Mouse (Mus musculus) CH12.LX (cell line): ENCODE measurements around the gene Nutm1. TPM values are rescaled to one million over a fixed set of nuclear protein-coding genes. Genes with fewer than 3 reads are reported as not detected.

Source experiments
- DNase-seq: peaks from one replicate; pipeline ENCODE4 v3.0.0-alpha.2; 2013; ENCODE audit errors: extremely low read depth
- H3K27ac ChIP-seq: 2 replicates; pipeline ENCODE4 v1.5.1; 2012; ENCODE audit warnings: low read depth, mild to moderate bottlenecking, control low read depth, moderate library complexity; ENCODE audit not compliant: insufficient read depth
- H3K27me3 ChIP-seq: replicated peaks from 2 replicates; pipeline ENCODE3; 2012; ENCODE audit warnings: inconsistent platforms
- H3K36me3 ChIP-seq, 2 experiments: replicated peaks in 1 of 2; 2 replicates each; pipeline versions ENCODE3 to v1.6.1; 2012; ENCODE audit warnings: inconsistent platforms in 1 of 2, low read length in 1 of 2, mild to moderate bottlenecking in 1 of 2, mixed read lengths in 1 of 2, moderate library complexity in 1 of 2; ENCODE audit not compliant: control insufficient read depth in 1 of 2, insufficient read depth in 1 of 2
- H3K4me1 ChIP-seq, 2 experiments: 2 replicates each; pipeline ENCODE4 v1.6.1; 2012; ENCODE audit warnings: inconsistent platforms in 1 of 2, moderate library complexity in 1 of 2; ENCODE audit not compliant: insufficient read depth in 2 of 2, control insufficient read depth in 1 of 2
- H3K4me2 ChIP-seq: 2 replicates; pipeline ENCODE4 v1.6.1; 2012; ENCODE audit warnings: low read depth, mild to moderate bottlenecking, control low read depth; ENCODE audit not compliant: poor library complexity, insufficient read depth, severe bottlenecking
- H3K4me3 ChIP-seq, 3 experiments: fragments of 150-350 bp in 1 of 3; sonication (generic) in 1 of 3; replicated peaks in 1 of 3; 2 replicates each; pipeline versions ENCODE3 to v1.5.1; 2011 to 2012; ENCODE audit warnings: low read depth in 2 of 3, low read length in 2 of 3, mild to moderate bottlenecking in 2 of 3, moderate library complexity in 2 of 3, control low read depth in 1 of 3, improper control_type of control experiment in 1 of 3, inconsistent platforms in 1 of 3, mixed read lengths in 1 of 3; ENCODE audit not compliant: poor library complexity in 1 of 3
- H3K79me2 ChIP-seq: replicated peaks from 2 replicates; pipeline ENCODE4 v1.6.1; 2012; ENCODE audit warnings: mild to moderate bottlenecking, moderate library complexity; ENCODE audit not compliant: control insufficient read depth, poor library complexity, insufficient read depth, severe bottlenecking; ENCODE audit errors: extremely low read depth
- H3K9ac ChIP-seq: 2 replicates; pipeline ENCODE4 v1.6.1; 2012; ENCODE audit warnings: low read depth, mild to moderate bottlenecking, control low read depth, moderate library complexity; ENCODE audit not compliant: insufficient read depth
- H3K9me3 ChIP-seq: replicated peaks from 2 replicates; pipeline ENCODE3; 2012; ENCODE audit warnings: low read length, inconsistent platforms, mixed read lengths
- BHLHE40 ChIP-seq: IDR thresholded peaks from 2 replicates; pipeline ENCODE4 v1.6.1; 2011; ENCODE audit warnings: mild to moderate bottlenecking, low read depth, low read length, improper control_type of control experiment
- CHD1 ChIP-seq: IDR thresholded peaks from 2 replicates; pipeline ENCODE4 v1.6.1; 2012; ENCODE audit warnings: low read depth, low read length, improper control_type of control experiment, inconsistent platforms
- CHD2 ChIP-seq: IDR thresholded peaks from 2 replicates; pipeline ENCODE4 v1.6.1; 2011; ENCODE audit warnings: low read length, improper control_type of control experiment
- CTCF ChIP-seq, 2 experiments: IDR thresholded peaks in 1 of 2; conservative IDR thresholded peaks in 1 of 2; 2 replicates each; pipeline ENCODE4 v1.5.1; 2011 to 2012; ENCODE audit warnings: low read depth in 2 of 2, low read length in 2 of 2, improper control_type of control experiment in 1 of 2, inconsistent platforms in 1 of 2, mild to moderate bottlenecking in 1 of 2, moderate library complexity in 1 of 2
- E2F4 ChIP-seq: IDR thresholded peaks from 2 replicates; pipeline ENCODE4 v1.6.1; 2011; ENCODE audit warnings: low read depth, low read length, improper control_type of control experiment; ENCODE audit not compliant: insufficient replicate concordance
- ELF1 ChIP-seq: IDR thresholded peaks from 2 replicates; pipeline ENCODE4 v1.6.1; 2014; ENCODE audit warnings: low read depth, mild to moderate bottlenecking, inconsistent platforms, low read length, improper control_type of control experiment
- ETS1 ChIP-seq: conservative IDR thresholded peaks from 2 replicates; pipeline ENCODE4 v1.6.1; 2012; ENCODE audit warnings: low read depth, mild to moderate bottlenecking, inconsistent platforms, low read length, improper control_type of control experiment, moderate library complexity
- IRF4 ChIP-seq: IDR thresholded peaks from 2 replicates; pipeline ENCODE4 v1.6.1; 2014; ENCODE audit warnings: low read depth, mild to moderate bottlenecking, inconsistent platforms, low read length, improper control_type of control experiment
- JUN ChIP-seq: IDR thresholded peaks from 2 replicates; pipeline ENCODE4 v1.6.1; 2011; ENCODE audit warnings: low read depth, mild to moderate bottlenecking, low read length, improper control_type of control experiment, moderate library complexity; ENCODE audit not compliant: insufficient read depth
- JUND ChIP-seq: conservative IDR thresholded peaks from 2 replicates; pipeline ENCODE4 v1.6.1; 2011; ENCODE audit warnings: low read depth, low read length, improper control_type of control experiment
- KAT2A ChIP-seq: IDR thresholded peaks from 2 replicates; pipeline ENCODE4 v1.6.1; 2012; ENCODE audit warnings: low read length, improper control_type of control experiment, inconsistent platforms; ENCODE audit not compliant: insufficient replicate concordance
- MAFK ChIP-seq: IDR thresholded peaks from 2 replicates; pipeline ENCODE4 v1.6.1; 2011; ENCODE audit warnings: low read length, improper control_type of control experiment; ENCODE audit not compliant: insufficient replicate concordance
- MAX ChIP-seq: IDR thresholded peaks from 2 replicates; pipeline ENCODE4 v1.6.1; 2011; ENCODE audit warnings: low read length, improper control_type of control experiment
- MAZ ChIP-seq: IDR thresholded peaks from 2 replicates; pipeline ENCODE4 v1.6.1; 2012; ENCODE audit warnings: low read depth, mild to moderate bottlenecking, inconsistent platforms, low read length, improper control_type of control experiment, moderate library complexity
- MEF2A ChIP-seq: IDR thresholded peaks from 2 replicates; pipeline ENCODE4 v1.6.1; 2014; ENCODE audit warnings: low read depth, mild to moderate bottlenecking, inconsistent platforms, low read length, improper control_type of control experiment, borderline replicate concordance
- MXI1 ChIP-seq: IDR thresholded peaks from 2 replicates; pipeline ENCODE4 v1.6.1; 2011; ENCODE audit warnings: mild to moderate bottlenecking, low read depth, low read length, improper control_type of control experiment
- MYC ChIP-seq: IDR thresholded peaks from 2 replicates; pipeline ENCODE4 v1.6.1; 2011; ENCODE audit warnings: low read depth, mild to moderate bottlenecking, improper control_type of control experiment, low read length
- NELFE ChIP-seq: IDR thresholded peaks from 2 replicates; pipeline ENCODE4 v1.6.1; 2011; ENCODE audit warnings: low read depth, low read length, improper control_type of control experiment
- NRF1 ChIP-seq: IDR thresholded peaks from 2 replicates; pipeline ENCODE4 v1.6.1; 2014; ENCODE audit warnings: low read depth, mild to moderate bottlenecking, inconsistent platforms, low read length, improper control_type of control experiment, moderate library complexity
- RAD21 ChIP-seq: IDR thresholded peaks from 2 replicates; pipeline ENCODE4 v1.6.1; 2011; ENCODE audit warnings: low read depth, mild to moderate bottlenecking, low read length, improper control_type of control experiment, moderate library complexity
- TBP ChIP-seq: conservative IDR thresholded peaks from 2 replicates; pipeline ENCODE4 v1.6.1; 2011; ENCODE audit warnings: low read depth, low read length, improper control_type of control experiment
- TCF12 ChIP-seq: IDR thresholded peaks from 2 replicates; pipeline ENCODE4 v1.6.1; 2014; ENCODE audit warnings: low read depth, mild to moderate bottlenecking, inconsistent platforms, low read length, improper control_type of control experiment
- USF1 ChIP-seq: IDR thresholded peaks from 2 replicates; pipeline ENCODE4 v1.6.1; 2014; ENCODE audit warnings: low read depth, mild to moderate bottlenecking, inconsistent platforms, low read length, improper control_type of control experiment
- ZMIZ1 ChIP-seq: IDR thresholded peaks from 2 replicates; pipeline ENCODE4 v1.6.1; 2012; ENCODE audit warnings: low read depth, mild to moderate bottlenecking, inconsistent platforms, low read length, improper control_type of control experiment
- ZNF384 ChIP-seq: IDR thresholded peaks from 2 replicates; pipeline ENCODE4 v1.6.1; 2012; ENCODE audit warnings: low read depth, low read length, improper control_type of control experiment, inconsistent platforms
- dilution Hi-C: fragments of 300-500 bp; cut with MboI; formaldehyde crosslinking; loops from 2 replicates; pipeline ENCODE4 v1.14.3; 2020; ENCODE audit warnings: low sequenced_read_pairs; ENCODE audit not compliant: extremely low pct_unique_long_range_greater_than_20kb, extremely low pct_ligation_motif_present
- in situ Hi-C: fragments of 300-500 bp; cut with MboI; formaldehyde crosslinking; loops from 3 replicates; pipeline ENCODE4 v1.14.3; 2019; ENCODE audit warnings: low sequenced_read_pairs, low pct_ligation_motif_present, low pct_unique_long_range_greater_than_20kb, mixed read lengths
- polyA plus RNA-seq: library from polyadenylated mRNA; unstranded; fragments of >175 nt; gene quantifications from 2 replicates; pipeline ENCODE4 v1.2.1, GENCODE M21; 2012; ENCODE audit warnings: low read depth; ENCODE audit not compliant: insufficient read length
- total RNA-seq, 2 experiments: library from RNA; depleted of rRNA; stranded (reverse); fragments of 300-350 nt in 1 of 2; fragments of >200 nt in 1 of 2; gene quantifications; 2 replicates each; pipeline ENCODE4 v1.2.3; 2012 to 2014

Gene Nutm1
- total and polyA plus RNA-seq, 3 experiments = not detected

GRCm38 (mm10) chr2:112246193-112246592 is 12.9 kb downstream of the Nutm1 start:
- dilution Hi-C loops (no loop called here), in situ Hi-C loops (no loop called here)
- Histone ChIP-seq H3K4me2 (no peak overlapping the region), H3K4me3 (no peak overlapping the region), H3K9me3 (no peaks in the 10 kb centered on the region), H3K27ac (no peak overlapping the region), H3K36me3 (peaks cover 22 to 87% of the 10 kb centered on the region in 2 experiments), H3K9ac (no peak overlapping the region), H3K4me1 (peaks cover 0 to 62% of the 10 kb centered on the region in 2 experiments; a peak in 2 of 4 replicates), H3K79me2 (peaks cover 1% of the 10 kb centered on the region; the same call in 1 of the 2 replicates), H3K27me3 (no peaks in the 10 kb centered on the region)
- DNase-seq = peak; percentile 45
- TF ChIP-seq JUN (no peak), TCF12 (peak; percentile 36; the same call in 1 of the 2 replicates)

- Histone ChIP-seq H3K9me3 (no peaks in the 10 kb centered on the region), H3K4me1 (peaks cover 0 to 70% of the 10 kb centered on the region in 2 experiments; a peak in 2 of 4 replicates), H3K79me2 (peaks cover 10% of the 10 kb centered on the region; the same call in 1 of the 2 replicates), H3K4me2 (no peak overlapping the region), H3K27me3 (no peaks in the 10 kb centered on the region), H3K27ac (no peak overlapping the region), H3K4me3 (no peak overlapping the region), H3K9ac (no peak overlapping the region), H3K36me3 (peaks cover 22 to 83% of the 10 kb centered on the region in 2 experiments)
- in situ Hi-C loops (no loop called here), dilution Hi-C loops (no loop called here)
- TF ChIP-seq MAFK = no peak
- TF ChIP-seq KAT2A = no peak
- TF ChIP-seq MXI1 = no peak
- TF ChIP-seq TBP = no peak
- no peak for TF ChIP-seq CHD2
- no peak for DNase-seq
These were observed 13.8 kb downstream of the Nutm1 start for GRCm38 (mm10) chr2:112245307-112245706.

DNA sequence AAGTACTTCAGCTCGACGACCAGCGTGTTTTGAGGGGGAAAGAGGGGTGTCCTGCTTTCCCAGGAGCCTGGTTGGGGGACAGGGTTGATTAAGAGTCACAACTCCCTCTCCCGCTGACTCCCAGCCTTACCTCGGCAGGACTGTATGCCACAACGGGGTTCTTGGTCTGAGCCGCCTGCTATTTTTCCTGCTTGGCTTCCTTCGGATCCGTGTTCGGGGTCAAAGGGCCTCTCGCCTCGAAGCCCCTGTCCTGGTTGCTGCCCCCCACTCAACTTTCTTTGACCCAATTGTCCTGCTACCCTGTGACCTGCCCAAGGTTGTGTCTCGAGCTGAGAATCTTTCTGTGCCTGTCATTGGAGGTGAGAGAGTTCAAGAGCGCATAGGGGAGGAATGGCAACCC is 17.3 kb downstream of the Nutm1 start:
- H3K36me3 ChIP-seq = peaks cover 22 to 54% of the 10 kb centered on the region in 2 experiments
- dilution Hi-C loops (no loop called here), in situ Hi-C loops (no loop called here)
- H3K4me3 ChIP-seq = no peak overlapping the region
- peaks cover 3 to 67% of the 10 kb centered on the region in 2 experiments for H3K4me1 ChIP-seq
- no peak for DNase-seq
- H3K27me3 ChIP-seq = no peaks in the 10 kb centered on the region
- no peak for TF ChIP-seq MAZ
- TF ChIP-seq NRF1 = no peak
- TF ChIP-seq ZNF384 = no peak
- TF ChIP-seq E2F4 = no peak
- TF ChIP-seq CHD1 = no peak
- no peak for TF ChIP-seq RAD21
- no peak for TF ChIP-seq NELFE
- TF ChIP-seq CHD2 = no peak
- TF ChIP-seq MYC = no peak
- no peak for TF ChIP-seq ETS1
- TF ChIP-seq MAX = no peak
- TF ChIP-seq MEF2A = no peak
- no peak for TF ChIP-seq JUND
- no peak for TF ChIP-seq ELF1
- TF ChIP-seq USF1 = no peak
- no peak for TF ChIP-seq BHLHE40
- no peak for TF ChIP-seq ZMIZ1
- TF ChIP-seq CTCF (conservative IDR thresholded peaks at IDR 0.05 in 1 of 2, IDR thresholded peaks at IDR 0.05 in 1 of 2; ENCODE audit: low read depth in 2 of 2, low read length in 2 of 2) = no peak
- TF ChIP-seq MAFK = no peak
- TF ChIP-seq IRF4 = no peak
- H3K9me3 ChIP-seq = no peaks in the 10 kb centered on the region
- peaks cover 10% of the 10 kb centered on the region for H3K79me2 ChIP-seq
- H3K9ac ChIP-seq = no peak overlapping the region
- H3K4me2 ChIP-seq = no peak overlapping the region
- no peak overlapping the region for H3K27ac ChIP-seq
